Mouse (Mus musculus) brown adipose tissue, adult 24 weeks (tissue): Measurements from ENCODE around the gene Fbxo9. TPM values are rescaled to one million over a fixed set of nuclear protein-coding genes. Genes with fewer than 3 reads are reported as not detected.

Experiments used
- H3K27ac ChIP-seq: fragments of 200-500 bp; replicated peaks from 2 replicates; pipeline ENCODE4 v1.5.1; 2012; ENCODE audit warnings: low read depth, mild to moderate bottlenecking, low read length
- H3K4me1 ChIP-seq: fragments of 200-500 bp; 2 replicates; pipeline ENCODE4 v1.6.1; 2012; ENCODE audit warnings: low read length, mixed read lengths; ENCODE audit not compliant: control insufficient read depth, insufficient read depth, insufficient read length
- H3K4me3 ChIP-seq: fragments of 200-500 bp; 2 replicates; pipeline ENCODE4 v1.5.1; 2012; ENCODE audit warnings: low read depth, mild to moderate bottlenecking, low read length, moderate library complexity; ENCODE audit not compliant: insufficient read depth
- polyA plus RNA-seq: library from polyadenylated mRNA; stranded (reverse); fragments of >200 nt; gene quantifications from 2 replicates; pipeline ENCODE4 v1.2.4, GENCODE M21; 2012; ENCODE audit not compliant: missing spikeins, insufficient read depth, insufficient read length

Fbxo9 gene
- polyA plus RNA-seq, 1 experiment = 70.2 TPM

DNA sequence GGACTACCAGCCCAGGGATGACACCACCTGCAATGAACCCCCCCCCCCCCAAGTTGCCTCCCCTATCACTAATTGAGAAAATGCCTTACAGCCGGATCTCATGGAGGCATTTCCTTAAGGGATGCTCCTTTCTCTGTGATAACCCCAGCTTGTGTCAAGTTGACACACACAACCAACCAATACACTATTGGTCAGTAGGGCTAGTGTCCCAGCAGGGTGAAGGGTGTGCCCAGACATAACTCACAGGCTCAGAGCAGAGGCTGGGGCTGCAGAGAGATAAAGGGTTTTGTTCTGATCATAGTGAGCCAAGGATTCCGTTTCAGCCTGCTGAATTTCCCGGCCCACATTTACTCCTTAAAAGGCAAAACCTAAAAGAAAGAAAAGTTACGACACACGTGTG lies 38.4 kb downstream of the Fbxo9 start:
- Histone ChIP-seq H3K4me1 (no peaks in the 10 kb centered on the region), H3K27ac (no peak overlapping the region), H3K4me3 (no peak overlapping the region)

DNA sequence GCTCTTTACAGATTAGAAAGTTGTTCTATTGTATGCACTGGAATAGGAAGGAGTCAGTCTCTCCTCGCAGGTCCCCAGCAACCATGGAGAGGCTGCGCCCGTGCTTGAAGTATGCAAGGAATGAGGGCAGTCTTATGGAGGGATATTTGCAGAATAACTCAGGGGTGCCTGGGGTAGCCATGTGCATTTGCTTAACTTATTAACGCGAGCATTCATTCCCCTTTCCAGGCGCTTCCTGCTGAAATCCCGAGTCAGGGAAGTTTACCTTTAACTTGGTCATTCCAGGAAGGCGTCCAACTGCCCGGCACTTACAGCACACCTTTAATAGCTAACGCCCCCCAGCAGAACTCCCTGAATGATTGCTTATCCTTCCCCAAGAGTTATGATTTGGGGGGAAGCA lies 44.7 kb downstream of the Fbxo9 start:
- H3K4me1 ChIP-seq = no peaks in the 10 kb centered on the region; the same call in 1 of the 2 replicates
- no peak overlapping the region for H3K4me3 ChIP-seq
- no peak overlapping the region for H3K27ac ChIP-seq

- Histone ChIP-seq H3K27ac (no peak overlapping the region), H3K4me1 (no peaks in the 10 kb centered on the region; the same call in 1 of the 2 replicates), H3K4me3 (no peak overlapping the region)
Measured at GRCm38 (mm10) chr9:78062392-78062791, 46.5 kb downstream of the Fbxo9 start.

DNA sequence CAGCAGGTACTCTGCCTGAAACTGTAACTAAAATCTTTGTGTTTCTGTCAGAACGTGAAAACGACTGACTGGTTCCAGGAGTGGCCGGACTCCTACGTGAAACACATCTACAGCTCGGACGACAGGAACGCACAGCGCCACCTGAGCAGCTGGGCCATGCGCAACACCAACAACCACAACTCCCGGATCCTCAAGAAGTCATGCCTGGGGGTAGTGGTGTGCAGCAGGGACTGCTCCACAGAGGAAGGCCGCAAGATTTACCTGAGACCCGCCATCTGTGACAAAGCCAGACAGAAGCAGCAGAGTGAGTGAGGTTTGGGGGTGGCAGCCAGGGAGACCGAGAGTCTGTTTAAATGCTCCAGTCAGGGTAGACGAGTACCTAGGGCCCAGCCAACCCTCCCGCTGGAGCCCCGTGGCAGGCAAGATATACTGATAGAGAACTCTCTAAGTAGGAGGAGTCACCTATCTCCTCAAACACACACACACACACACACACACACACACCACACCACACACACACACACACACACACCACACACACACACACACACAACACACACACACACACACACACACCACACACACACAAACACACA lies 49.2 kb downstream of the Fbxo9 start:
- H3K27ac ChIP-seq = no peak overlapping the region
- no peak overlapping the region for H3K4me3 ChIP-seq
- H3K4me1 ChIP-seq = no peaks in the 10 kb centered on the region

GRCm38 (mm10) chr9:78054298-78054697 lies 54.6 kb downstream of the Fbxo9 start:
- Histone ChIP-seq H3K27ac (no peak overlapping the region), H3K4me3 (no peak overlapping the region), H3K4me1 (no peaks in the 10 kb centered on the region)

DNA sequence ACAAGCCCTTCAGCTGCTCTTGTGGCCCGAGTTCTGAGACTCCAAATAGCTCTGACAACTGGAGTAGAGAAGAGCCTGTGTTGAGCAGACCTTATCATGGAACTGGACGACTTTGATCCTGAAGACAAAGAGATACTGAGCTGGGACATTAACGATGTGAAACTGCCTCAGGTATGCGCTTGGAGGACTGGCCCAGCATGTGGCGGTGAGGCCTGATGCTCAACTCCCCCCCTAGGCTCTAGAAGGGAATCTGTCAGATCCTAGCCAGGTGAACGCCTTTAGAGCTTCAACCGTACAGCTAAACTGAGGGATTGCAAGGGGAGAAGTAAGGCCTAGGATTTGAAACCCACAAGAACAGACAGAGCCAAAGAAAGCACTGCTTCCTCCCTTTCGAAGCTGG lies 55.0 kb downstream of the Fbxo9 start:
- H3K4me3 ChIP-seq = no peak overlapping the region
- H3K4me1 ChIP-seq = no peaks in the 10 kb centered on the region
- no peak overlapping the region for H3K27ac ChIP-seq

DNA sequence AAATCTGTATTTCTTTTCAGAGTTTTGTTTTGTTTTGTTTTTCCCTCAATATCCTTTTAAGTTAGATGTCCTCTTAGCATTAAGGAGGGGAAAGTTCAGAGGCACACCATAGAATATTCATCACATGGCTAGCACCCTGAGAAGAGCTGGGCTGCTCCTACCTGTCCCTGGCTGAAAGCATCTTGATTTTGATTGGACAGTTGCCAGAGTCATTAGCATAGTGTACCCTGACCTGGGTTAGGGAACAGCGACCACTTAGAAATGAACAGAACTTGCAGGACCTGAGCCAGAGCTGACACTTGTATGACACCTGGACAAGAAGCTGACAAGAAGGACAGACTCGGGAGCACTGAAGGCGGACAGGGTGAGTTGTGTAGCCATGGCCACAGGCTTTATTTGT lies 57.2 kb downstream of the Fbxo9 start, which contains the start of gene Gcm1:
Gene Gcm1, plus strand, starts transcription at position 248 of the 400 bp plus-strand sequence.
- H3K4me3 ChIP-seq = no peak within 1 kb of the TSS
- H3K4me1 ChIP-seq = no peaks in the 10 kb centered on the region
- no peak within 1 kb of the TSS for H3K27ac ChIP-seq

GRCm38 (mm10) chr9:78050452-78050970 lies 58.4 kb downstream of the Fbxo9 start:
- no peak overlapping the region for H3K4me3 ChIP-seq
- no peak overlapping the region for H3K27ac ChIP-seq
- H3K4me1 ChIP-seq = no peaks in the 10 kb centered on the region

- H3K27ac ChIP-seq = no peak overlapping the region
- no peak overlapping the region for H3K4me3 ChIP-seq
- H3K4me1 ChIP-seq = no peaks in the 10 kb centered on the region
Measured at GRCm38 (mm10) chr9:78046755-78047154, 62.1 kb downstream of the Fbxo9 start.

DNA sequence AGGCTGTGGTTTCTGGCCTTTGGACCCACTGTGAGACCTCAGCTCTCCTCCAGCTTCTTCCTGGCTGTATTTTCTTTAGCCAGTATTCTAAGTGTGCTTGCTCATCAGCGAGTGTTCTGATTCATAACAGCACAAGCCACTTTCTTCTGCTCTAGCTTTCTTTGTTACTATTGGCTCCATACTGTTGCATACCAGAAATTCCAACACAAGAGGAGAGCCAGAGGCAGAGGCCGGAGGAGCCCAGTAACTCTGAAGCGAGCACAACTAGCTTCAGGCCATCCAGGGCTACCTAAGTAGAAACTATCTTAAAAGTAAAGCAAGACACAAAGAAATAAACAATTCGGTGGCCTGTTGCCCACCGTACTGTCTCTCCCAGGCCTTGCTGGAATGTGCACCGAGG lies 63.7 kb downstream of the Fbxo9 start:
- Histone ChIP-seq H3K27ac (no peak overlapping the region), H3K4me3 (no peak overlapping the region), H3K4me1 (no peaks in the 10 kb centered on the region)

GRCm38 (mm10) chr9:78038755-78039489 lies 69.9 kb downstream of the Fbxo9 start:
- Histone ChIP-seq H3K27ac (no peak overlapping the region), H3K4me3 (no peak overlapping the region), H3K4me1 (no peaks in the 10 kb centered on the region)

DNA sequence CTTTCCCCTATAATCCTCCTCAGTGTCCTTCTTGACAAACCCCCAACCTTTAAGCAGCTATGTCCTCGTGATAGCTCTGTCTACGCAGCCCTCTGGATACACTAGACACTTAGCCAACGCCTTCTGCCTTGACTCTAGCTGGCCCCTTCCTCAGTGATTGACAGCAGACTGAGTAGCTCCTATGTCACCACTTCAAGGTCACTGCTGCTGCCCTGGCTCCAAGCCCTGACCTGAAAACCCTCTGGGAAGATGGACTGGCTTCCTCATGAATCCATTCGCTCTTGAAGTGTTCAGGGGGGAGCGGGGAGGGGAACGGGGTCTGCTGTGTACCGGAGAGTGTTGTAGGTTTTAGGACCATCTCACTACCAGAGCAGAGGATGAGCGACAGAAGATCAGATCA lies 73.0 kb downstream of the Fbxo9 start:
- Histone ChIP-seq H3K27ac (no peak overlapping the region), H3K4me1 (no peaks in the 10 kb centered on the region), H3K4me3 (no peak overlapping the region)

DNA sequence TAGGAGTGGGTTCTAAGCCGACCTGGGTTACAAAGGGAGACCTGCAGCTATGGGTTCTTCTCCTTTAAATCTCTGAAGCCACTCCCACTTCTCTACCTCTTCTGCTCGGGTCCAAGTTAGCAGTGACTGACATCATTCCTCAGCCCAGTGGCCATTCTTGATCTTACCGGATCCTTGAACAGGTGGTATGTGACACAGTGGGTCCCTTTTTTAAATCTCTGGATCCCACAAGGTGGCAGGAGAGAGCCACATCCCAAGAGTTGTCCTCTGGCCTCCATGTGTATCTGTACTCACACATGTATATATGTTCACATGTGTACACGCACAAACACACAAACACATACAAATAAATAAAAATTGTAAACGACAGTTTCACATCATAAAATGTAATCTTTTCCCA lies 73.6 kb downstream of the Fbxo9 start:
- no peak overlapping the region for H3K27ac ChIP-seq

GRCm38 (mm10) chr9:78032930-78033329 lies 75.9 kb downstream of the Fbxo9 start:
- no peak overlapping the region for H3K4me3 ChIP-seq

More for the DNA sequence above, 73.6 kb downstream of the Fbxo9 start:
- Histone ChIP-seq H3K4me3 (no peak overlapping the region), H3K4me1 (no peaks in the 10 kb centered on the region)

More at GRCm38 (mm10) chr9:78032930-78033329, 75.9 kb downstream of the Fbxo9 start:
- no peak overlapping the region for H3K27ac ChIP-seq
- H3K4me1 ChIP-seq = no peaks in the 10 kb centered on the region
